Mouse (Mus musculus) adrenal gland, adult 8-10 months (tissue): ENCODE measurements around the gene Igsf3. TPM values are rescaled to one million over a fixed set of nuclear protein-coding genes. Genes with fewer than 3 reads are reported as not detected.

Experiments
- DNase-seq: peaks from one replicate; pipeline ENCODE4 v3.0.0; 2022
- total RNA-seq, 4 experiments: library from RNA; stranded (reverse); gene quantifications; 2 replicates each; pipeline ENCODE4 v1.2.4; 2022

Igsf3 gene
- total RNA-seq, 4 experiments from 2014 or later = 4.5 to 11.8 (median 8.2) TPM

- DNase-seq = no peak
These were observed 557 bp downstream of the Igsf3 start for GRCm38 (mm10) chr3:101377256-101378024.

DNA sequence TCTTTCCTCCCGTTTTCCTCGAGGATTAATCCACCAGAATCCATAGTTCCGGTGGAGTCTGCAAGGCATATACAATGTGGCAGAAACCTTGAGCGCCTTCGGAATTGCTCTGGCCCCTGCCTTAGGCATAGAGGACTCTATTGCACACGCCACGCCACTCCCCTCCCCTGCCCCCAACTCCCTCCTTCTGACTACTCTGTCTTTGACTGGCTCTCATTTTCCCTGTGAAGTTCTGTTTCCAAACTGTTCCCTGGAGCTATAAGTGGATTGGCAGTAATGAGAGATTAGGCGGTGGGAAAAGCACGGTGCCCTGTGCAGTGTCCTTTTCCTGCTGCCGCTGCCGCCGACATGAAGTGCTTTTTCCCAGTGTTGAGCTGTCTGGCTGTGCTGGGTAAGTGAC, 1.2 kb downstream of the Igsf3 start:
- DNase-seq = no peak

DNA sequence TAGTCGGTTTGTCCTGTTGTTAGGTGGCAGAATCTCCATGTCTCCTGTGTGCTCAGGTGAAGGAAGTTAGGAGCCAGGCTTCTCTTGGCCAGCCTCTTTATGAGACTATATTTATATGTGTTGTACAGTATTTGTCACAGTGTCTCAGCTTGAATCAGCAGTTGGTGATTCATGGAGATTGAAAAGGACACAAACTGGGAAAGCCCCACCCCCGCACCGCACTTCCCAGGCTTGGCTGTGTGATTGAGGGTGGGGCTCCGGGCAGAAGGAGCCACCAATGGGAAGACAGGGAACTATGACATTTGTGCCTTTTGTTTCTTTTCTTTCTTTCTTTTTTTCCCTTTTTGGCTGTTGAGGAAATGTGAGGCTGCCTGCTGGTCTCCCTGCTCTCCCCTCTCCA, 2.9 kb downstream of the Igsf3 start:
- DNase-seq = peak; percentile 20

- no peak for DNase-seq
These were observed 4.8 kb downstream of the Igsf3 start for GRCm38 (mm10) chr3:101381691-101382090.

GRCm38 (mm10) chr3:101382751-101383150, 5.9 kb downstream of the Igsf3 start:
- no peak for DNase-seq

DNA sequence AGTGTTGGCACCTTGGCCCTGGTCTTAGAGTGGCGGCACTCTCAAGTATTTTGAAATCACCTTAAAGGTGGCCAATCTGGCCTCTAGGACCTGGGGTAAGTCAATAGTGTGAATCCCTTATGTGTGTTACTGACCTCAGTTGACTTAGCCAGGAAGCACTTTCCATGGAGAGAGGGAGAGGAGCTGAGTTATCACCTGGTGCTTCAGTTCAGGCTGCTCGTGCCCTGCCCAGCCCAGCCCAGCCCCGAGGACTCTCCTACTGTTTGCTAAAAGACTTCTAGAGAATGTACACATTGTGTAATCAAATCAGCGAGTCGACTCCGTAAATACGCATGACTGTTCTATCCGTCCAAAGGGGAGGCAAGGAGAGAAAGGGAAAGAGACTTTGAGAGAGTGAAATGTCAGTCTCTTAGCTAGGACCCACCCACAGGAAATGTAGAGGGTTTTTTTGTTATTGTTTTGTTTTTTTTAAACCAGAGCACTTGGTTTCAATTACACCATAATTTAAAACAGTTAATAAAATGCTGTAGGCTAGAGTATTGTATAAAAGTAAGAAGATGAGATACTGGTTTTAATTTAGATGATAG, 9.6 kb downstream of the Igsf3 start:
- DNase-seq = no peak

DNA sequence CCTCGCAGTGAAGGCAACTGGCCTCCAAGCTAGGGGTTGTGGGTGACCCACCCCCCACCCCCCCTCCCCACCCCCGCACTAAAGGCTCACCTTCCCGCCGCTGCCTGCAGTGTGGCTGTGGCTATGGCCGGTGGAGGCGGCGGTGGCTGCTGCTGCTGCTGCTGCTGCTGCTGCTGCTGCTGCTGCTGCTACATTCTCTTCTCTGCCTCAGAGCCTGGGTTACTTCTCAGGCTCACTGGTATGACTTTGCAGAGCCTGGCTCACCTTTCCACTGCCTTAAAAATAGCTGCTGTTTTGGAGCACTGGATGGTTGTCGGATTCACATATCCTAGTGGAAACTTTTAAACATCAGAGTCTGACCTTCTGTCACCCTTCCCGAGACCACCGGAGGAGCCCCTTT, 11.0 kb downstream of the Igsf3 start:
- DNase-seq = no peak

DNA sequence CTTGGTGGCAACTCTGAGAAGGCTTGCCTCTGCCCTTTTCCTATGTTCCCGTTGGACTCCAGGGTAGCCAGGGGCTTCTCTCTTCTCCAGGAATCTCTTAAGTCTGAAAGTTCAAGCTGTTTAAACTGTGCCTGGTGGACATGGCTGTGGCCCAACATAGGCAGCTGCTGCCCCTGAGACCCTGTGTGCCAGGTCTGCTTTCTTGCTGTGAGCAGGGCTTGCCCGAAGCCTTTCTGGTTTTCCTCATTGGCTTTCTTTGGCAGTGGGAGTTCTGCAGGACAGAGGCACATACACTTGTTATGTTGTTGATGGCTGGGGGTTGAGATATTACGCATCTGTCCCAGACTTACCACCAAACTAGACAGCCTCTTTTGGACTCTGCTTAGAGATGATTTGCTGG, 12.7 kb downstream of the Igsf3 start:
- no peak for DNase-seq

DNA sequence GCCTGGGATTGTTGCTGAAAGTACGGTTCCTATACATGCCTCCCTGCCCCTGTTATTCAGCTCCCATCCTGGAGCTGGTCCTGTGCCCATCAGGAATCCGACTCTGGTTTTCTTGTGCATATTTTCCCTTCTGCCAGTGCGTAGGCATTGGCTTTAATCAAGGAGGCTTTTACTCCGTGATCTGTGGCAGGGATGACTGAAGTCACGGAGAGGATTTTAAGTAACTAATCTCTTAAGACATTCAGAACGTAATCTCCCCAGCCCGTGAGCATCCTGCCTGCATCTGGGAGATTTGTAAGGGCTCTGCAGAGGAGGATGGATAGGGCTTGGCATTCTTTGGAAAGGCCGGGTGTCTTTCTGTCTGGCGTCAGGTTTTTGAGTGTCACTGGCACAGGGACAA, 13.6 kb downstream of the Igsf3 start:
- no peak for DNase-seq

DNA sequence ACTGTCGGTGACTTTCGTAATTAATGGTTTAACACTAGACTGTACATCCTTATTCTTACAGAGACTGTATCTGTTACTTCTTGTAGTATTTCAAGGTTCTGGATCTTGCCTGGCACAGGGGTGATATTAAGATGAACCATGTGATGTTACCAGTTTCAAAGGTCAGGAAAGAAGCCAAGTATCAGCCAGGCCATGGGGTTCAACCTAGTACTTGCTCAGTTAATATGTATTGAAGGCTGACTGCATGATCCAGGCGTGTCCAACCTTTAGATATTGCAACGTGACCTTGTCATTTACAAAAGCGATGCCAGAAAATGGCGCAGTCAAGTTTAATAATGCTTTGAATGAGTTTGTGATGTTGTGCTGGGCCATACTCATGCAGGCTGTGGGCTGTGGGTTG, 15.1 kb downstream of the Igsf3 start:
- DNase-seq = no peak

DNA sequence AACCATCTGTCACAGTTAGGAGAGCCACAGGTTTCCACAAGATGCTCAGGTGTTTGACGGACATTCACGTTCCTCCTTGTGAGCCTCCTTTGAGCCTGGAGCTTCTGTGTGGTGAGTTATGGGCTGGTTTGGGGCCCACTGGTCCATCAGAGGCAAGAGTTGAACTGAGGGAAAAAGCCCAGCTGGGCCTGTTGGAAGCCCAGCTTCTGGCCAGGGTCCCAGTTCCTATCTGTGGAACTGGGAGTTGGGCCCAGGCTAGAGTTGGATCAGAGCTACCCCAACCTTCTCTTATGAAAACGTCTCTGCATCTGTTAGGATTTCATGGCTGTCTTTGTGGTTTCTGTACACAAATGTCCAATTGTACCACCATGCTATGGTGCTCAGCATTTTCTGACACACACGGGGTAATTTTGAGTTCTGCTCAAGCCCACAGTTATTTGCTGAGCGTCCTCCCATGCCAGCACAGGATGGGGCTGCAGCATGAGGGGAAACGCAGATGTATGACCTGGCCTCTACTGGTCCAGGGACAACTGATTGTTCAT, 16.3 kb downstream of the Igsf3 start:
- no peak for DNase-seq

DNA sequence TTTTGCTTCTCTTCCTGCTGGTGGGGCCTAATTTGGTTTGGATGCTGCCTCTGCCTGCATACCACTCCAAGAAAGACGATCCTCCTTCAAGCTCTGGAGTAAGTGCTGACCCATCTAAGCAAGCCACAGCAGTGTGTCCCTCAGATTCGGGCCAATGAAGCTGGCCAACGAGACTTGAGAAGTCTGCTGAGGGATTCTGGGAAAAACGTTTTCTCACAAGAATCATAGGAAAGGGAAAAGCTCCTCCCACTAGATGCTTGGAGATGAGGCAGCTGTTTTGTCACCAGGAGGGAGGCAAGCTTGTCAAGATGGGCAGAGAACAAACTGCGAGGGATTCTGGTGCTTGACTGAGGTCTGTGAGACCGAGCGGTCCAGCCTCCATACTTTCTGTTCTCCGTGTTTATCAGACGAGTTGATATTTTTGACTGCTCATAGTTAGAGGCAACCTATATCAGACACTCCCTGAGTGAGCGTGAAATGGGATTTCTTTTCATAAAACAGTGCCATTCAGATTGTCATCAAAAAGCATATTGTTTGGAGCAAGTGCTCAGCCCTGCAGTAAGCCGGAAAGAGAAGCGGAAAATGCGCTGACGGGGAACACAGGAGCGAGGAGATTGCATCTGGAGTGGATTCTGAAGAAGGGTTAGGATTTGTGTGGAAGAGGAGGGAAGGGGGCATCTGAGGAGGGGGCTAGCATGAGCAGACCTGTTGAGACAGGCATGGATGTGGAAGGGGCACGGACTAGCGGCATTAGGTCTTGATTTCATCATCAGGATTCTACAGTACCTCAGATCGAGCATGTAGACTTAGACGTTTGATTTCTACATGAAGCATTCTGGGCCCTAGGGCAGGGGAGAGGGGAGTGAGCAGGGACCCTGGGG, 17.0 kb downstream of the Igsf3 start:
- no peak for DNase-seq

DNA sequence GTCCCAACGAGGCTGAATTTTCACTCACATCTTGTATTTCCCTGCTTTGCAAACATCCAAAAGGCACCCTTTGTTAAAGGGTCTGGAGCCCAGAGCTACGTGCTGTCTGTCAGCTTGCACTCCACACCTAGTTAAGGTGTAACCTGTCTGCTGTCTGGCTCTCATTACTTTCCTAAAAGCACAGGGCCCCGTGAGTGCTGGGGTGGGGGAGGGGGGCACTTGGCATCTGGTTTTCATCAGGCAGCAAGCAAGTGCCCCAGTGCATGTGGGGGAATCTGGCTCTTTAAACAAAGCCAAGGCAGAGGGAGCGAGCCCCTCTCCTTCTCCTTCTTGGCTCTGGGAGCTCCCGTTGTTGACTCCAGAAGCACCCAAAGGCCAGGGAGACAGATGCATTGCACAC, 18.5 kb downstream of the Igsf3 start:
- no peak for DNase-seq

DNA sequence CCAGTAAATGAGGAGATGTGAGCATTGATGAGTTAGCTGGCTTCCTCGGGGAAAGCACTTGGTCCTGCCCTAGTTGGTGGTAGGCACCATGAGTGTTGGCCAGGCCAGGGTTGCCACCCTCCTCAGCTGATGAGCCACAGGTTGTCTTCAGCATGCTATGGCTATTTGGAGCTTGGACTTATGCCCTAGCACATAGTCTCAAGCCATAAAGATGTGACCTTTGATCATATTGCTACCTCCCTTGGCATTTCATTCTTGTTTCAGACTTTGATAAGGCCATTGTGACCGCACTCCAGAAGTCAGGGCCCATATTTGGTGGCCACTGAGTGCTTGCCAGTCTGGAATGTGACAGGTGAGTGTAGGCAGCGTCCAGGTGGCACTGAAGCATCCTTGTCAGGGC, 19.2 kb downstream of the Igsf3 start:
- DNase-seq = no peak

DNA sequence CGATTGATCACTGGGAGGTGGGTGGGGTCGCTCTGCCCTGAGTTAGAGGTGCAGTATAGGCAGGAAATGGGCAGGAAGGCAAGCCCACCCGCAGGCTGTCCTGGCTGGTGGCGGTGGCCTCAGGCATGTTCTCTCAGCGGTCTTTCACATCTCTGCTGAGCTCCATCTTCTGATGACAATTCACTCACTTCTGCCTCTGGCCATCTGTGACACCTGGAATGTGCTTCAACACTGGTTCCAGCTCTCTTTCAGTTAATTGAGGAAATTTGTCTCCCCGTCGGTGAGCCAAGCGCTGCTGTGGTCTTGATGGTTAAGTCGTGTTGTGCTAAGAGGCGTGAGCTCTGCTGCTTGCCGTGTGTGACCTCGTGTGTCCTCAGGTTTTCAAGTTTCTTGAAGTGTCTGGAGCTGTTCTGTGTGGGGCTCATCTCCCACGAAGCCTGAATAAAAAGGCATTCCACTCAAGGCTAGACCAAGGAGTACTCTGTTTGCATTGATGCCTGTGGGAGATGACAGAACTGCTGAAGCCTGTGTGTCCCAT, 19.9 kb downstream of the Igsf3 start:
- DNase-seq = no peak

- no peak for DNase-seq
These were observed 20.5 kb downstream of the Igsf3 start for GRCm38 (mm10) chr3:101397422-101397821.

GRCm38 (mm10) chr3:101398071-101398786, 21.3 kb downstream of the Igsf3 start:
- peak; percentile 35 for DNase-seq

DNA sequence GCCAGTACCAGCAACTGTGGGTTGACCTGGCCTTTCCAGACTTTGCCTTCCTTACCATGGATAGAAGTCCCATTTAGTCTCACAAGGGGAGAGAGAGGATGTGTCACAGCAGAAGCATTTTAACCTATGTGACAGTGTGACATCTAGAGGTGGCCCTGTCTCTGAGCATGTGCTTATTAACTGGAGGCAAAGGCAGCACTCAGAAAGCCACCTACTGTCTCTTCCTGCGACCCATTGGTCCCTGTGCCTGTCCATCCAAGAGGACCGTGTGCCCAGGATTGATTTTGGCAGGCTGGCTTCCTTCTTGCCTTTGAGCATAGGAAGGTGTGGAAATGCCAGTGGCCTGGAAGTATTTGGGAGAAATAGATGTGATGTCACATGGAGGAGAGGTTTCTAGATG, 22.0 kb downstream of the Igsf3 start:
- DNase-seq = no peak

DNA sequence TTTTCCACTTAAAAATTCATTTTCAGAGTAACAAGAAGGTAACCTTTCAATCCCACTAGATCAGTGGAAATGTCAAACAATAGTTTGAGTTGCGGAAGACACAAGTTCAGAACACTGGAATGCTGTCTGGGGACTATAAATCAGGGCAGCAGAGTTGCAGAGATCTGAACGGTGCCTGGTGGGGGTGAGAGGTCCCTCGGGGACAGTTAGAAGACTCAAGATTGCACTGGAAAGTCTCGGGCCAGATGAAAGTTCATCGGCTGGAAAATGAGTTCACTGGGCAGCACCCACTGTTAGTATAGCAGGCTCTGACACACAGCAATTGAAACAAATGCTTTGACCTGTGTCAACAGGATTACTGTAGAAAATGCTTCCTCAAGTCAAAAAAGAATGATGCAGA, 24.6 kb downstream of the Igsf3 start:
- no peak for DNase-seq

DNA sequence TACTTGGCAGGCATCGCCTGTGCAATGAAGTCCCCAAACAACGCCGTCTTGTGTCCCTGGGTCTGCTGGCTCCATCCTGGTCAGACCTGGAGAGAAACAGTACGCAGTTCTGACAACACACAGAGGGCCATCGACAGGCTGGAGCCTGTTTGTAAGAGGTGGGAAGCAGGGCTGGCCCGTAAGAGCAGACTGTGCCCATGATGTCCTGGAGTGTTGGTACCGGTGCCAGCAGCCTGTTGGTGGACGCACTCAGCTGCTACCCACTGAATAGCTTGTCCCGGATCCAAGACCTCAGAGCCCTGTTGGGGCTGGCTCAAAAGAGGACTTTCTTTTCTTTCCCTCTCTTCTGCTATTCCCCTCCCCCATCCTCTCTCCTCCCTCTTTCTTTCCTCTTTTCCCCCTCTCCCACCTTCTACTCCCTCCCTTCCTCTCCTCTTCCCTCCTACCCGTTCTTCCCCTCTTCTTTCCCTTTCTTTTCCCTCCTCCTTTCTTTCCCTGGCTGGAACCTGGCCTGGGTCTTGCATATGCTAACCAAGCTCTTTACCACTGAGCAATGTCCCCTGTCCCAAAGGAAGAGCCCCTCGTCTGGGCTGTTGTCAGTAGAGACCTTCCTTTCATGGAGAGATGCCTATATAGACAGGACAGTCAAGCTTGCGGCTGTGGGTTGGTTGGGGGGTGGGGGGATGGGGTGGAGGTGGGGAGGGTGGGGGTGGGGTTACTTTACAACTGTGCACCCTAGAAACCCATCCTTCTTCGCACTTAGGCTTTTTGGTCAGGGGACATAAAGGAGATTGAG, 27.9 kb downstream of the Igsf3 start:
- no peak for DNase-seq

DNA sequence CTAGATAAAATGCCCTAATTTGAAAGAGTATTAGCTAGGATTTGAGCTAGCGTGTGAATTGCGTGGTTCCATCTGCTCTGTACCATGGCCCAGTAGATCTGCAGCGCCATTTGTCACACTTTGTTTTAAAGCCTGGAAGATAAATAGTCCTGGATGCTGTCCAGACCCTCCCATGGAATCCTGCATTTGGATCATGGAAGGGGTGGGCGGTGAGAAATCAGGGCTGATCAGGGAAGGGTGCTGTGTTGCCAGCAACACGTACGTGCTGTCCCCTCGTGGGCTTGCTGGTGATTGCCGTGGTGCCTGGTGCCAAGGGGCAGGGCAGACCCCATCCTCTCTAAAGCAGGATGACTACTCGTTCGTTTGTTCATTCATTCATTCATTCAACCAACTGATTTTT, 28.6 kb downstream of the Igsf3 start:
- DNase-seq = no peak
